Mouse (Mus musculus) cerebellum, adult 11-12 months (tissue): ENCODE measurements around the gene Rcn3.
"Not testable (repeated sequence)": the region's sequence is repeated elsewhere in the genome, so short reads cannot be mapped to it uniquely, and the experiment has no call there.

Source experiments
- DNase-seq: peaks from one replicate; pipeline ENCODE4 v3.0.0; 2022

Rcn3 gene

DNA sequence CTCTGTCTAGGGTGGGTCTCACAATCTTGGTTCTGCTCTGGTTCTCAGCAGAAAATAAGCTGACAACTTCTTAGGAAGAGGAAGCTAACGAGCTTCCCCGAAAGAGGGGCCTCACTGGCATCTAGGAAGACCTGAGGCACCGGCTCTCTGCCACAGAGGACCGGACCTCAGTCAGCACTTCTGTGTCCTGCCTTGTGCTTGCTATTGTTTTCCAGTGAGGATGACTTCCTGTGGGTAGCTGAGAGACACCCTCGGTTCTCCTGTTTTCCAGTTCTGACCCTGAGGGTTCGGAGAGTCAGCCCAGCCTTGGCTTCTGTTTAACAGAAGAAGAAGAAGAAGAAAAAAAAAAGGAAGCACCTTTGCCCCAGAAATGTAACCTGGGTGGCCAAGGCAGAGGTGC lies 5.5 kb upstream of the Rcn3 start:
- DNase-seq: no peak

DNA sequence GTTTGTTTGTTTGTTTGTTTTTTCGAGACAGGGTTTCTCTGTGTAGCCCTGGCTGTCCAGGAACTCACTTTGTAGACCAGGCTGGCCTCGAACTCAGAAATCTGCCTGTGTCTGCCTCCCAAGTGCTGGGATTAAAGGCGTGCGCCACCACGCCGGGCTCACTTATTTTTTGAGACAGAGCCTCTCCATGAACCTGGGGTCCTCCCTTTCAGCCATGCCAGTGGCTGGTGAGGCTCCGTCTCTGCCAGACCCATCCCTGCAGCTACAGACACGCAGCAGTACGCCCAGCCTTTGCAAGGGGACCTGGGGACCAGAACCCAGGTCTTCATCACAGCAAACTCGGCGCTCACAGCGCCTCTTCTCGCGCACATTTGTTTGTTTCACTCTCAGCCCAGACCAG lies 3.9 kb upstream of the Rcn3 start:
- not testable (repeated sequence) for DNase-seq

DNA sequence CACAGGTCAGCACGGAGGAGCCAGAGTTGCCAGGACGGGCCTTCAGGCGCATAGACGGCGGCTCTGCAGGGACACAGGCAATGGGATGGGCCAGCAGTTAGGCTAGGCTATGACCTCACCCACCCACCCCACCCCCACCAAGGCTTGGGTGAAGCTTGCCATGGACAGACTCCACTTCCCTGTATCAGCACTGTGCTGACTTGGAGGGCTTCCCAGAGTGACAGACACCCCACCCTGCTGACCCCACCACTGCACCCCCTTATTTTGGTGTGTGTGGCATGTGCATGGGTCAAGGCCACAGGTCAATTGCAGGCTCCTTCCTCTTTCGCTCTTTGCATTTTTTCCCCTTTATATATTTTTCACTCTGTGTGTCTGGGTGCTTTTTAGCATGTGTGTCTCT lies 3.3 kb upstream of the Rcn3 start:
- no peak for DNase-seq

DNA sequence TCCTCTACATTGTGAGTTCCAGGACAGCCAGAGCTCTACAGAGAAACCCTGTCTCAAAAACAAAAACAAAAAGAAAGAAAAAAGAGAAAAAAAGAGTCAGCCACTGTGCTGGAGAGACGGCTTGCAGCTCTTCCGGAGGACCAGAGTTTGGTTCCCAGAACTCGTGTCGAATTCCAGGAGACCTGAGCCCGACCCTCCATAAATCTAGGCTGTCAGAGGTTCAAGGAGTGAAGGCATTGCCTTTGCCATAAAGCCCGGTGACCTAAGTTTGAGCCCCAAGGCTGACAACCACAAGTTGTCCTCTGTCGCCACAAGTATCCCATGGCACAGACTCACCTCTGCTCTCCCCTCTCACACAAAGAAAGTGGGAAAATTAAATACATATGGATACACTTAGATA lies 2.1 kb upstream of the Rcn3 start:
- no peak for DNase-seq

DNA sequence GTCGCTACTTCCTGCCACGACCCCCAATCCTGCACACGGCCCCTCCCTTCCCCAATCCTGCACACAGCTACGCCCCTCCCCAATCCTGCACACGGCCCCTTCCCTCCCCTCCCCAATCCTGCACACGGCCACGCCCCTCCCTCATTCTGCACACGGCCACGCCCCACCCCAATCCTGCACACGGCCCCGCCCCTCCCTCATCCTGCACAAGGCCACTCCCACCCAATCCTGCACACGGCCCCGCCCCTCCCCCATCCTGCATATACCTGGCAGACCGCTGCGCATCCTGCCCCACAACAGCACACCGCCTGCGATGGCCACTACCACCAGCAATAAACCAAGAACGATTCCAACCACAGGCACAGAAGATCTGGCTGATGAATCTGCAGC lies 1.5 kb upstream of the Rcn3 start:
- DNase-seq: no peak

DNA sequence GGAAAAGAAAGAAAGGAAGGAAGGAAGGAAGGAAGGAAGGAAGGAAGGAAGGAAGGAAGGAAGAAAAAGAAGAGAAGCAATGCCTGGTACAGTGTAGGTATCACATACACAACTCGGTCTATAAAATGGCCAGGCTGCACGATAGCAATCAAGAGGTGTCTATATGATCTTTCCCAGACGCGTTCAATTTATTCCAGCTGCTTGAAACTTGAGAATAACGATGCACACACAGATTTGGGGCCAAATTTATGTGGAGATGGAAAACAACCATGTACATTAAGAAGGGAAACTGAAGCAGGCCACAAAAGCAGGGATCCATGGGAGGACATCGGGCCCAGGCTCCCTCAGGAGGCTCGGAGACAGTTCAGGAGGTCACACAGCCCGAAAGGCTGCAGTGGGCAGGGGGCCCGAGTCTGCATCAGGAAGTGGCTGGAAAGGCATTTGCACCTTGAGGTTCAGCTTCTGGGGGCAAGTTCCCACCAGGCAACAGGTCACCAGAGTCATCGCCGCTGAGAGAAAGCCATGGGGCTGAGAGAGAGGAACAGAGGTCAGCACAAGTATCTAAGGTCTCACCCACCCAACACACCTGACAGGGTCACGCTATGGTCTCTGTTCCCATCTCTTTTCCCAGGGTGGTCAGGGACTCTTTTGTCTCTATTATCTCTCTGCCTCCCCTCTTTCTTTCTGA lies 951 bp upstream of the Rcn3 start:
- no peak for DNase-seq

DNA sequence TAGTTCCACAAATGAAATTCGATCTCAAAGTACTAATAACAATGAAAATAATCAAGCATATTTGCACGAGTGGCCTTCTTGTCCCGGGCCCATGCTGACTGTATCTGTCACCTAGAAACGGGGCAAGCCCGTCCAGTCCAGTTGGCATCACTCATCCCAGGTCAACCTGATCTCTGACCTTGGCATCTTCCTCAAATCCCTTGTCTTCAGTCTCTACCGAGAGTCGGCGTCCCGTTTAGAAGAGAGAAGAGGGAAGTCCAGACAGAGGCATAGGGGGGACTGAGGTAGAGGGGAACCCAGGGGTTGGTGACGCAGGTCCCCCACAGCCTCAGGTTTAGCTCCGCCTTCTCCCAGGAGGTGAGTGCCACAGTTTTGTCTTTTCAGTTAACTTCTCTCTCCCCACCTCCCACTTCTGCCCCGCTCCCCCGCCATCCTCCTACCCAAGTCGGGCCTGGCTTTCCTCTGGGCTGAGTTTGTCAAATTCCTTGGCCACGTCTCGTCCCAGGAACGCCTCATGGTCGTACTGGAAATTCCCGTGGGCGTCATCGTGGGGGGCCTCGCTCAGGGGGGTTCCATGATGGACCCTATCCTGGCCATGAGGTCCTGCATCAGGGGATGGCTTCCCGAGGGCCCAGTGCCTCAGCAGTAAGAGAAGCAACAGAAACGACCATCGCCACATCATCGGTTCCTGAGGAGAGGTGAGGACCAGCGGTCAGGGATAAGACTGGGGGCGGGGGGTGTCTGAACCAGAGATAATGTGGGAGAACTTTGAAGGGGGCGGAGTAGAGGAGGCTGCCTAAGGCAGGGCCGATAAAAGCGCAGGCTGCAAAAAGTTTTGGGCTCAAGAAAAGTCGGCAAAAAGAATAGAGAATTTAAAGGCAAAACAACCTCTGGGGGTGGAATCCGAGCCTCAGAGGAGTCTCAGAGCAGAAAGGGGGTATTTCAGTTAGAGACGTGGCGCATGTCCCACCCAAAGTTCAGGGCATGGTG lies 725 bp downstream of the Rcn3 start:
- DNase-seq: no peak

DNA sequence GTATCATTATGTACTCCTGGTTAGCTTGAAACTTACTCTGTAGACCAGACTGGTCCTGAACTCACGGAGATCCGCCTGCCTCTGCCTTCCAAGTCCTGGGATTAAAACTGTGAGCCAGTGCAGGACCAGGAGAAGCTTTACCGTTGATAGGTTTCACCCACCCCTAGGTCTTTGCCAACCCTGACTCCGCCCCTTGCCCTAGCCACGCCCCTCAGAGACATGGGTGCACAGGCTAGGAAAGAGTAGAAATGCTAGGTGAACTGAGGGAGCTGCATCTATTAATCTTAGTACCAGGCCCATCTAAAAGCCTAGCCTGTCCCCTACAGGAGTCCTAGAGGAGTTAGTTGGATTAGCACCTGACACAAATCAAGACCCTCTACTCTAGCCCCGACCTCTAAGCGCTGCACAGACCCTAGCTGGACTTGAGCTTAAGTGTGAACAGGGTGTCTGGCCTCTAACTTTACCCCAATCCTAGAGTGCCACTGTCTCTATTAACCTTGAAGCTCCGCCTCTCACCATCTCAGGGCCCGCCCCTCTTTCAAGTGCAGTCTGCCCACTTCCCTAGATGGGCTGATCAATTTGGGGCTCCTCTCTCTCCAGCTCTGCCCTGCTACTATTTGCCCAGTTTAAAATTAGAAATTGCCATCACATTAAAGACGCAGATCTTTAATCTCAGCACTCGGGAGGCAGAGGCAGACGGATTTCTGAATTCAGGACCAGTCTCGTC lies 1.6 kb downstream of the Rcn3 start:
- no peak for DNase-seq

DNA sequence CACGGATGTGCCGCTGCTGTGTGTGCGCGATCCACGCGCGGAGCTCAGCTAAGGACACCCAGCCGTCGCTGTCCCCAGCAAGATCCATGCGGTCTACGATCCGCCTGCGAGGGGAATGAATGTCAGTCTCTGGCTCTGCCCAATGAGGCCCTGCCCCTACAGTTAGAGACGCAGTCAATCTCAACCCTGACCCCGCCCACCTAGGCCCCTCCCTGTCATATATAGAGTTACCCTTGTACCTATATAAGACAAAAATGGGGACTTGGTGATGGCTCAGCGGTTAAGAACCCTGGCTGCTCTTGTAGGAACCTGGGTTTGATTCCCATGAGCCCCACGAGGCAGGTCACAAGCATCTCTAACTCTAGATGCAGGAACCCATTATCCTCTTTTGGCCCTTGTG lies 3.4 kb downstream of the Rcn3 start:
- DNase-seq: no peak

DNA sequence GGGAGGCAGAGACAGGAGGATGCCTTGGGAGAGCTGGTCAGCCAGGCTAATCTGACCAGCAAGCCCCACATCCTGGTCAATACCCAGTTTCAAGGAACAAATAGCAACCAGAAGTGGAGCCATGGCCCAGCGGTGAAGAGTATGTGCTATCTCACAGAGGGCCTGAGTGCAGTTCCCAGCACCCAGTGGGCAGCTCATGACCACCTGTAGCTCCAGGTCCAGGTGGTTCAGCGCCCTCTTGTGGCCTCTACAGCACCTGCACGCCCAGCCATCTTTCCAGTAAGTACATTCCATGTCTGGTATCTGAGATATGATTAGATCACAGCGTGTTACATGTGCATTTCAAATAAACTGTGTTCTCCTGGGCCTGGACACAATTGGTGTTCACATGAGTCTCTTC lies 5.9 kb downstream of the Rcn3 start:
- DNase-seq: no peak

DNA sequence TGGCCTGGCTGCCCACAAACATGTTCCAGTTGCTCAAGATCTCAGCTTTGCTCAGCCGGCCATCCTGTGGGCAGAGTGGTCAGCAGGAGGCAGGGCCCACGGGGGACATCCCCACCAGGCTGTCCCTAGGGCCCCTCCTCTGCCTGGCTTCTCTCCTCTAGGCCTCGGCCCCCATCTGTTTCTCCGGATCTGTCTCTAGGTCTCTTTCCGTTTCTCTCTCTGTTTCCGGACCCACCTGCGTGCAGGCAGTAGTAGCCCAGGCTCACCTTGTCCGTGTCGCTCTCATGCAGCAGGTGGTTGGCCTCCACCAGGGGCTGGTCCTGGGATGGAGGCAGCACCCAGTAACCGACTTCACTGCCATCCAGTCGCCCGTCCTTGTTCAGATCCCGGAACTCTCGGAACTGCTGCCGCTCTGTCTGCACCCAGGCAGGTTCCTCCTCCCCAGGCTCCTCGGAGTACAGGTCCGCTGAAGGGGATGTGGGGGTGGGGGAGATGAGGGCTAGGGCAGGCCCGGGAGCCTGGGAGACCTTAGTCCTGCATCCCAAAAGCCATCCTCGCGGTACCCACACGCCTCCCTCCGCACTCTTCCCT lies 8.6 kb downstream of the Rcn3 start:
- DNase-seq: no peak

DNA sequence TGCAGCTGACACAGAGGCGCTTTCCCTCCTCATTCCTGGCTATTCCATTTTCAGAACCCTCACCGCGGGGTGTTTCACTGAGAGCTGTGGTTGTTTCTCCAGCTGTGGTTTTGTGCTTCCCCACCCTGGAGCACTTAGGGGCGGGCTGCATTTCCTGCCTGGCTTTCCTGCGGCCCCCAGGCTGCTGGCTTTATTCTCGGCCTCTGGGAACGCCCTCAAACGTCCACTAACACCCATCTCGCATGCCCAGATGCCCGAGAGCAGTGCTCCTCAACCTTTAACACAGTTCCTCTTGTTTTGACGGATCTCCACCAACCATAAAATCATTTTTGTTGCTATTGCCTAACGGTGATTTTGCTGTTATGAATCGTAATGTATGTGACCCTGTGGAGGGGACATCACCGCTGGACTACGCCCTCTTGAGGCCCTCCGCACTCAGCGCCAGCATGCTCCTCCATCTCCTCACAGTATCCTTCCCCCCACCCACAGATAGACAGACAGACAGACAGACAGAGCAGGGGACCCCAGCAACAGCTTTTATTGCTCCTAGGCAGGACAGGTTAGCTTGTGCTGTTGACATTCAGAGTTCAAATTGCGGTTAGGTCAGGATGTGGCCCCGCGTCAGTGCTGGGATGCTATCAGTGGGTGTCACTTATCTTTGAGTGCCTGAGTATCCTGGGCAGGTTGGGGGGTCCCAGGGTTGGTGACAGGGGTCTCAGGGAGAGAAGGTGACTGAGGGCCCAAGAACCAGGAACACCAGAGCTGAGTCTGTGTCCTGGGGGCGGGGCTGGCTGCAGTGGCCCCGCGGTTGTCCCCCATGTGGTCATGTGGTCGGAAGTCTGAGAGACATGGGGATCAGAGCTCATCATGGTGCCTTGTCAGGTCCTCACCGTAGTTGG lies 9.4 kb downstream of the Rcn3 start:
- no peak for DNase-seq

DNA sequence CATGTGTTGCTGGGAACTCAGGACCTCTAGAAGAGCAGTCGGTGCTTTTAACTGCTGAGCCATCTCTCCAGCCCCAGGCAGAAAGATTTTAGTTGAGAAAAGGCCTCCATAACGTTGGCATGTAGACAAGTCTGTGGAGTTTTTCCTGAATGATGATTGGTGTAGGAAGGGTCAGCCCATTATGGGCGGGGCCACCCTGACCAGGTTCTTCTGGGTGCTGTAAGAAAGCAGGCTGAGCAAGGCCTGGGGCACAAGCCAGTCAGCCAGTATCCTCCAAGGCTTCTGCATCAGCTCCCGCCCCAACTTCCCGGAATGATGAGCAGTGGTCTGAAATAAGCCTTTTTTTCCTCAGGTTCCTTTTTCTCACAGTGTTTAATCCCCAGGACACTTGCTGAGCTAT lies 11.0 kb downstream of the Rcn3 start:
- no peak for DNase-seq

DNA sequence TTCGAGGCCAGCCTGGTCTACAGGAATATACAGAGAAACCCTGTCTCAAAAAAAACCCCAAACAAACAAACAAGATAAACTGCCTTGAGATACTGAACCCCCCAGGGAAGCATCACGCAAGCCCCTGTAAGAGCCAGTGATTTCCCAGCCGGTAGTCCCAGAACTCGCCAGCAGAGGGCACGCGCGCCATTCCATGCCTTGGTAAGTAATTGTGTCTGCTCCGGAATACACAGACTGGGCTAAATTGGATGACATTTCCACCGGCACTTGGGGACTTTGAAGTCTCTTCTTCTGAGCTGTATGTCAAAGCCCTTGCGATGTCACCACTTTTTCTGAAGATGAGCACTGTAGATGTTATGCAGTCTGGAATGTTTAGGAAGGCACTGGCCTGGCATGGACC lies 12.2 kb downstream of the Rcn3 start:
- DNase-seq: peak; percentile 75

DNA sequence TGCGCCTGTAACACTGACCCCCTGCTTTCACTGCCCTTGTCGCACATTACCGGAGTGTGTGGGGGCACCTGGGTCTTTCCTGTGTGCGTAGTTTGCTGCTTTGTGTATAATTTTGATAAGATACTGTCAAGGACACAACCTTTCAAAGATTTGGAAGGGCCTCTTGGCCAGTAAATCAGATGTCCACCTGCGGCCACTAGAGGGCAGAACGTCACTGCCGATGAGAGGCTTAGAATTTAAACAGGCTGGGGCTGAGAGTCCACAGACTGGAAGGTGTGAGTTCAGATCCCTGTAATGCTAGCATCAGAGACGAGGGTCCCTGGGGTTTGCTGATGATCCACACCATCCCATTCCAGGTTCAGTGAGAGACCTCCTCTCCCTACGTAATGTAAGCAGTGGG lies 13.5 kb downstream of the Rcn3 start:
- peak; percentile 53 for DNase-seq

DNA sequence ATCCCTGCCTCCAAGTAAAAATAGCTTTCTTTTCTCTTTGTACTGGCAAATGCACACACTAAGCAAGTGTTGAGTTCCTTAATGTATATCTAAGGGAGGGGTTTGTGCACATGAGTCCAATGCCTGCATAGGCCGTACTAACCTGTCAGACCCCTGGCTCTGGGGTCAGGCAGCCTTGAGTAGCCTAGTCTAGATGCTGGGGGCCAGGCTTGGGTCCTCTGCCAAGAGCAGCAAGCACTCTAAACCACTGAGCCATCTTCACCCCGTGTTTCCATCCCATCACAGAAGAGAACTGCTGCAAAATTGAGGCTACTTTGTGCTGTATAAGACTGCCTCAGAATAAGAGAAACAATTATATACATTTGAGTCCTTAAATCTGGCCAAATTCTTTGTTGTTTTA lies 14.2 kb downstream of the Rcn3 start:
- no peak for DNase-seq

DNA sequence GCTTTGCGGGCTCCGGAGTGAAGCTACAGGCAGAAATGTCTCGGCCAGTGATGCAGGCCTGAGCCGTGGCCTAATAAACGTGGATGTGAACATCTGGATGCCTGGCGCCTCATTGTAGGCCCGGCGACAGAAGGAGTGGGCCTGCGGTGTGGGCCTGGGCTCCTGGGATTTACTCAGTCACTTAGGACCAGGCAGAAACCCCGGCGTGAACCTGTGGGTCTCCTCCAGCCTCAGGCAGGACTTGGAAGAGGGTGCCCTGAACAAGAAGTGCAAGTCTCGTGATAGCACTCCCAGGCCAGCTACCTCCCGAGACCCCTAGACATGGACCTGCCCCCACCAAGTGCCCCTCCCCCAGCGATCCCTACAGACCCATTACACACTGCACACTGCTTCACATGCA lies 14.7 kb downstream of the Rcn3 start:
- peak; percentile 22 for DNase-seq

DNA sequence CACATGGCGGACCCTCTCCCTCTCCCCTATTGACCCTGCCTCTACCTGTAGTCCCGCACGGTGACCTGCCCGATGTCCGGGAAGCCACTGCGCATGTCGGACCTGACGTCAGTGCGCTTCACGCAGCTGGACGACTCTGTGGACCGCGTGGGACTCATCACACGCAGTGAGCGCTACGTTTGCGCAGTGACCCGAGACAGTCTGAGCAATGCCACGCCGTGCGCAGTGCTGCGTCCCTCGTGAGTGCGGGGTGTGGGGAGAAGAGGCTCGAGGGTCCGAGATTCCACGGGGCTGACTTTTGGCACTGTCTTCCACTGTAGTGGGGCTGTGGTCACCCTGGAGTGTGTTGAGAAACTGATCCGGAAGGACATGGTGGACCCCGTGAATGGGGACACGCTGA lies 15.5 kb downstream of the Rcn3 start:
- no peak for DNase-seq

DNA sequence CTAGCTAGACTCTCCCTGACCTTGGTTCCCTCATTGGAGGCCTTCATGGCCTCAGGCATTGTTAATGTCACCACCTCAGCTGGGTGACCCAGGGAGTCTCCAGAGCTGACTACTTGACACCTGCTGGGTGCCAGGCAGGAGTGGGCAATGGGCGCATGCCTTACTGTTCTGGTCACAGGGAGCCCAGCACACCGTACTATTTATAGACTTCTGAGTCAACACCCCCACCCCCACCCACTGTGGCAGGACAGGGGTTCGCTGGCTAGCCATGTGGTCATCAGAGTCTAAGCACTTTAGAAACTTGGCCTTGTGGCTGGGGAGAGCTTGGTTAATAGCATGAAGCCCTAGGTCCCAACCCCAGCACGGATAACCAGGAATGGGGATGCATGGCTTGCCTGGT lies 16.6 kb downstream of the Rcn3 start:
- DNase-seq: no peak

DNA sequence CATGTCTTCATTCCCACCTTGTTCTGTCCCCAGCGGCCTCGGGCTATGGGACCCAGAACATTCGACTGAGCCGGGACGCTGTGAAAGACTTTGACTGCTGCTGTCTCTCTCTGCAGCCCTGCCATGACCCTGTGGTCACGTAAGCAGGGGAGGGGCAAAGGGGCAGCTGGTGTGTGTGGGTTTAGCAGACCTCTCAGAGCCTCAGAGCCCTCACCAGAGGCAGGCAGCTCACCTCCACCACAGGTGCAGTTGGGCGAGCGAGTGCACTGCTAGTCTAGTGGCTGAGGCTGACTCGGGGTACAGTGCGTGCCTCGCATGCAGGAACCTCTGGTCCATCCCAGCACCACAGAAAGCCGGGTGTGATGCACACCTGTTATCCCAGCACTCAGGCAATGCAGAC lies 18.1 kb downstream of the Rcn3 start:
- no peak for DNase-seq

DNA sequence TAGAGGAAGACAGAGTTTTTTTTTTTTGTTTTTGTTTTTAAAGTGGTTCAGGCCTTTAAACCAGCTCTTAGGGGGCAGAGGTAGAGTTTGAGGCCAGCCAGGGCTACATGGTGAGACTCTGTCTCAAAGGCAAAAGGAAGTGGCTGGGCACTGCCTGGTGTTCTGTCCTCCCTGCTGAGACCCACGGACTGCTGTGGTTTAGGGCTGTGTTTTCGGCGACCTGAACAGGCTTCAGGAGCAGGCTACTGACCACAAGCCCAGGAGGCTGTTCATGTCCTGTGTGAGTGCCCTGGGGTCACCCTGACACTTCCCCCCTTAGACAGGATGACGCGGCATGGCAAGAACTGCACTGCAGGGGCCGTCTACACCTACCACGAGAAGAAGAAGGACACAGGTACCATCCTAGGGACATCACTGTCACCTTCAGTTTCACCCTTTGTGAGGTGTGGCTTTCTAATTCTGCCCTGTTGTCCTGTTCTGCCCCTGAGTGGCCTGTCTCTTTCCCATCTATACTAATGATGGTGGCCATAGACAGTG lies 18.8 kb downstream of the Rcn3 start:
- no peak for DNase-seq

DNA sequence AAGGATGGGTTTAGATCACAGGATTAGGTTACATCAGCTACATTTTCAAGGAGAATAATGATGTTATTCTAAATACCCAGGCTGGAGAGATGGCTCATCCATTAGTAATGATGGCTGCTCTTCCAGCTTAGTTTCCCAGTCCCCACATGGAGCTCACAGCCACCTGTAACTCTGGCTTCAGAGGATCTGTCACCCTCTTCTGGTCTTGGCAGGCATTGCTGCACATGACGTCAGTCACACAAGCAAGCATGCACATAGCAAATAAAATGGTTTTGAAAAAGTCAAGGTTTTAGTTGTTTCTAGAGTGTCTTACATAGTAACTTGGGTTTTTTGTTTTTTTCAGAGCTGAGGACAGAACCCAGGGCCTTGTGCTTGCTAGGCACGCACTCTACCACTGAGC lies 19.8 kb downstream of the Rcn3 start:
- peak; percentile 10 for DNase-seq
